Mouse (Mus musculus) fat pad, adult 2 months (tissue): ENCODE data around the gene Vwa3b.

ENCODE experiments used
- DNase-seq: peaks from one replicate; pipeline ENCODE4 v3.0.0-alpha.2; 2011; ENCODE audit warnings: low read depth, low spot score; ENCODE audit errors: extremely low read depth

Vwa3b gene

GRCm38 (mm10) chr1:37009880-37010279 lies 16.5 kb upstream of the Vwa3b start:
- no peak for DNase-seq

GRCm38 (mm10) chr1:37011626-37012209 lies 14.7 kb upstream of the Vwa3b start:
- no peak for DNase-seq

GRCm38 (mm10) chr1:37013006-37013405 lies 13.4 kb upstream of the Vwa3b start:
- DNase-seq, result no peak

GRCm38 (mm10) chr1:37013687-37014086 lies 12.7 kb upstream of the Vwa3b start:
- DNase-seq, result no peak

GRCm38 (mm10) chr1:37019017-37019416 lies 7.4 kb upstream of the Vwa3b start:
- no peak for DNase-seq

GRCm38 (mm10) chr1:37022704-37023103 lies 3.7 kb upstream of the Vwa3b start:
- DNase-seq, result no peak

GRCm38 (mm10) chr1:37024736-37025135 lies 1.7 kb upstream of the Vwa3b start:
- DNase-seq, result no peak

- no peak for DNase-seq
Observed at GRCm38 (mm10) chr1:37025376-37025775, 1.0 kb upstream of the Vwa3b start.

GRCm38 (mm10) chr1:37026866-37027265 lies 470 bp downstream of the Vwa3b start:
- DNase-seq, result no peak

- DNase-seq, result no peak
Observed at GRCm38 (mm10) chr1:37028439-37029153, 2.2 kb downstream of the Vwa3b start.

GRCm38 (mm10) chr1:37029154-37029907 lies 2.9 kb downstream of the Vwa3b start:
- no peak for DNase-seq

- DNase-seq, result no peak
Observed at GRCm38 (mm10) chr1:37029942-37030341, 3.5 kb downstream of the Vwa3b start.

GRCm38 (mm10) chr1:37030693-37031092 lies 4.3 kb downstream of the Vwa3b start:
- DNase-seq, result no peak

- no peak for DNase-seq
Observed at GRCm38 (mm10) chr1:37035879-37036278, 9.5 kb downstream of the Vwa3b start.

GRCm38 (mm10) chr1:37041126-37041525 lies 14.7 kb downstream of the Vwa3b start:
- no peak for DNase-seq

GRCm38 (mm10) chr1:37041856-37042255 lies 15.5 kb downstream of the Vwa3b start:
- DNase-seq, result no peak

GRCm38 (mm10) chr1:37042769-37043168 lies 16.4 kb downstream of the Vwa3b start:
- no peak for DNase-seq

- DNase-seq, result no peak
Observed at GRCm38 (mm10) chr1:37043196-37043595, 16.8 kb downstream of the Vwa3b start.

GRCm38 (mm10) chr1:37045472-37045871 lies 19.1 kb downstream of the Vwa3b start:
- DNase-seq, result no peak

- no peak for DNase-seq
Observed at GRCm38 (mm10) chr1:37049159-37049558, 22.8 kb downstream of the Vwa3b start.

- DNase-seq, result no peak
Observed at GRCm38 (mm10) chr1:37053691-37054090, 27.3 kb downstream of the Vwa3b start.
